Mouse (Mus musculus) heart, embryonic 11.5 days (tissue): ENCODE measurements around the gene Cers6. TPM values are rescaled to one million over a fixed set of nuclear protein-coding genes. Genes with fewer than 3 reads are reported as not detected.

ENCODE experiments used
- ATAC-seq: fragments of 200-750 bp; cut with Nextera tagmentation; replicated peaks from 2 replicates; pipeline ENCODE4 v1.8.0; 2017; ENCODE audit warnings: moderate library complexity; ENCODE audit not compliant: insufficient number of reproducible peaks, low FRiP score, low TSS enrichment
- H3K27ac ChIP-seq: fragments of 300-500 bp; sonication (generic); 2 replicates; pipeline ENCODE4 v1.5.1; 2014; ENCODE audit warnings: mild to moderate bottlenecking, low read depth, low read length
- H3K27me3 ChIP-seq: fragments of 300-500 bp; sonication (generic); 2 replicates; pipeline ENCODE4 v1.6.1; 2014; ENCODE audit warnings: mild to moderate bottlenecking, low read length, mixed read lengths; ENCODE audit not compliant: control insufficient read depth, insufficient read depth
- H3K36me3 ChIP-seq: fragments of 300-500 bp; sonication (generic); 2 replicates; pipeline ENCODE4 v1.6.1; 2014; ENCODE audit warnings: mild to moderate bottlenecking, low read length, moderate library complexity, mixed read lengths; ENCODE audit not compliant: control insufficient read depth, insufficient read depth
- H3K4me1 ChIP-seq: fragments of 300-500 bp; sonication (generic); 2 replicates; pipeline ENCODE4 v1.6.1; 2014; ENCODE audit warnings: low read length; ENCODE audit not compliant: control insufficient read depth, insufficient read depth
- H3K4me2 ChIP-seq: fragments of 300-500 bp; sonication (generic); 2 replicates; pipeline ENCODE4 v1.6.1; 2014; ENCODE audit warnings: mild to moderate bottlenecking, moderate library complexity
- H3K4me3 ChIP-seq: fragments of 300-500 bp; sonication (generic); 2 replicates; pipeline ENCODE4 v1.5.1; 2014; ENCODE audit warnings: low read depth, low read length
- H3K9ac ChIP-seq: fragments of 300-500 bp; sonication (generic); 2 replicates; pipeline ENCODE4 v1.6.1; 2014; ENCODE audit warnings: mild to moderate bottlenecking, low read depth, low read length, moderate library complexity
- H3K9me3 ChIP-seq: fragments of 300-500 bp; sonication (generic); replicated peaks from 2 replicates; pipeline ENCODE4 v1.6.1; 2016; ENCODE audit warnings: low read length; ENCODE audit not compliant: control insufficient read depth
- WGBS: fragments of 180-500 bp; shearing (Covaris S2); extraction: QIAGEN DNeasy Blood & Tissue Kit; methylation state at CpG from one replicate; pipeline ENCODE4 v1.1.7; 2014; ENCODE audit not compliant: insufficient replicate concordance; 5-methylcytosine and 5-hydroxymethylcytosine counted together
- polyA plus RNA-seq: library from polyadenylated mRNA; unstranded; fragments of >200 nt; fragmentation: Nextera tagmentation; extraction: Ambion mirVana; gene quantifications from 2 replicates; pipeline ENCODE4 v1.2.1, GENCODE M21; 2014

Gene Cers6
- polyA plus RNA-seq, 1 experiment from 2014 or later, result 31.6 TPM

DNA sequence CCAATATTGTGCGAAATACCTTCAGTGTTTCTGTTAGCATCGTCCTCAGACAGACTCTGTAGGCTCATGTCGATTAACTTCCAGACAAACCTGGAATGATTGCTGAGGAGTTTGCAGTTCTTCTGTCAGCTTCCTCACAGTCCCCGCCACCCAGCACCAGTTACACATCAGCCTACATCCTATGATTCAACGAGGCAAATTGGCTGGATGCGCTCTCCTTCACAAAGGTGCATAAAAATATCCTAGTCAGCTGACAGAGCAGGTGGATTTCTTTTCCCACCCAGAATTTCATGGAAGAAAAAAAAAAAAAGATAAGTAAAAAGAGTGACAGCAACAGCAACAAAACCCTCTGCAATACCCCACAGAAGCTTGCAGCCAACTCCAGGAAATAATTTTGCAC is 127.9 kb downstream of the Cers6 start:
- H3K9ac ChIP-seq, result no peak overlapping the region
- ATAC-seq, result no peak
- no peaks in the 10 kb centered on the region for H3K9me3 ChIP-seq
- no peak overlapping the region for H3K4me2 ChIP-seq
- WGBS, result 90% methylated on average over 6 of the region's 6 CpGs
- no peaks in the 10 kb centered on the region for H3K36me3 ChIP-seq
- H3K27me3 ChIP-seq, result no peaks in the 10 kb centered on the region
- no peak overlapping the region for H3K27ac ChIP-seq
- no peak overlapping the region for H3K4me3 ChIP-seq
- no peaks in the 10 kb centered on the region for H3K4me1 ChIP-seq

DNA sequence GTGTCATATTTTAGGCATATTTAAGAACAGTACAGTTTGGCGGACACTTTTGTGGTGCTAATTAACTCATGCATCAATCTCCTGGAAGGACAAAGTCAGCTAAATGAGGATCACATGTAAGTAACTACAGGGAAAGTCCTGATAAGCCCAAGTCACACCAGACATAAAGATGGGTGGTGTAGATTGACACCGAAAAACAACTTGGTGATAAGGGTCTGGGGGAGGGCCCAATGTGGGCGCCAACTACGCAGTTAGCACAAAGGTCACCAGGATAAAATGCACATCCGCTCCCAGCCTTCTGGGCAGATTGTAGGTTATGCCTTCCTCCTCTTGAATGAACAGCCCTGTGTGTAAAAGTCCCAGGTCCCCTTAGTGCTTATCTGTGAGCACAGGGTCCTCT is 131.4 kb downstream of the Cers6 start:
- Histone ChIP-seq H3K36me3 (no peaks in the 10 kb centered on the region), H3K4me3 (no peak overlapping the region), H3K9me3 (no peaks in the 10 kb centered on the region), H3K4me1 (no peaks in the 10 kb centered on the region), H3K9ac (no peak overlapping the region), H3K27ac (no peak overlapping the region), H3K4me2 (no peak overlapping the region), H3K27me3 (no peaks in the 10 kb centered on the region)
- WGBS, result 67% methylated on average over 5 of the region's 5 CpGs
- ATAC-seq, result no peak

DNA sequence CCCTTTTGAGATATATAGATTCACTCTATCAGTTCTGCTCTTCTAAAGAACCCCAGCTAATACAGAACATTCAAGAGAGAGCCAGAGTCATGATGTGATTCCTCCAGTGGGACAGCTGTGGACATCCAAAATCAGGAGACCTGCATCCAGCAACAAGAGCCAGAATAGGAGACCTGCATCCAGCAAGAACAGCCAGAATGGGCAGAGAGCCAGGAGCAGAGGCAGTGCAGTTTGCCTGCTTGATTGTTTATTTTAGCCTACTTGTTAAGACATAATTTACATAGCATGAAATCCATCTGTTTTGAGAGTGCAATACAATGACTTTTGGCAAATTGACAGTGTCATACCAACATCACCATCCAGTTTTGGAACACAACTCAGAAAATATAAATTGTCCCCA is 133.2 kb downstream of the Cers6 start:
- H3K27ac ChIP-seq, result no peak overlapping the region
- no peaks in the 10 kb centered on the region for H3K27me3 ChIP-seq
- H3K4me3 ChIP-seq, result no peak overlapping the region
- ATAC-seq, result no peak
- H3K9me3 ChIP-seq, result no peaks in the 10 kb centered on the region
- H3K4me1 ChIP-seq, result no peaks in the 10 kb centered on the region
- no peak overlapping the region for H3K4me2 ChIP-seq
- H3K9ac ChIP-seq, result no peak overlapping the region
- H3K36me3 ChIP-seq, result no peaks in the 10 kb centered on the region

DNA sequence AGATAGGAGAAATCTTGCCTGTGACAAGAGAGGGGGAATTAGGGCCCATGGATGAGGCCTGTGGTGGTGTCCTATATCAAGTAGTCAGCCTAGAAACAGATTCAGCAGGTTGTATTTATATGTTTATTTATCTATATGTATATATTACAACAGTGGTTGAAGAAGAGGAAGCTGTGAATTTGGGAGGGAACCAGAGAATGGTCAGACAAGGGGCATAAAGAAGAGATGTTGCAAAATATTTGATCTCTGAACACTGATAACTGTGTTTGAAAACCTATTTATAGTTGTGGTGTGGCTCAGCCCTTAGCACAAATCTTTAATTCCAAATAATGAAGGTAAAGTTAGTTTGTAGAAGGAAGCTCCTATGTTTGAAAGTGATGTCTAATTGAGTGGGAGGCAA is 134.5 kb downstream of the Cers6 start:
- H3K4me1 ChIP-seq, result no peaks in the 10 kb centered on the region
- no peaks in the 10 kb centered on the region for H3K27me3 ChIP-seq
- no peaks in the 10 kb centered on the region for H3K36me3 ChIP-seq
- H3K9me3 ChIP-seq, result no peaks in the 10 kb centered on the region
- no peak overlapping the region for H3K9ac ChIP-seq
- H3K27ac ChIP-seq, result no peak overlapping the region
- no peak overlapping the region for H3K4me3 ChIP-seq
- ATAC-seq, result no peak
- no peak overlapping the region for H3K4me2 ChIP-seq

DNA sequence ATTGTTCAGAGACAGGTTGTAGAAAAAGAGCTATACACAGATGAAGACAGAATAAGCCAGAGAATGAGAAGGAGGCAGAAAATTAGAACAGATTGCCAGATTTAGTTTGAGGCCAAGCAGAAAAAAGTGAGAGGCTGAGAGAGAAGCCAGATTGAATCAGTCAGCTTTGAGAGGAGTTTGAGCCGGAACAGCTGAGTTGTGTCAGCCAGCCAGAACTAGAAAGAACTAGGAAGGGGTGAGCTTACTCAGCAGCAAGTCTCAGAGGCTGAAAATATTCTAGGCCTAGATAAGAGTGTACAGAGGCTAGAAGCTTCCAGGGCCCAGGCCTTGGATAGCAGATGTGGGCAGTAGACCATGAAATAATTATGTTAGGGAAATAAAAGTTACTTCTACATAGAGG is 135.0 kb downstream of the Cers6 start:
- Histone ChIP-seq H3K9ac (no peak overlapping the region), H3K4me3 (no peak overlapping the region), H3K27me3 (no peaks in the 10 kb centered on the region), H3K4me2 (no peak overlapping the region), H3K4me1 (no peaks in the 10 kb centered on the region), H3K27ac (no peak overlapping the region), H3K9me3 (no peaks in the 10 kb centered on the region), H3K36me3 (no peaks in the 10 kb centered on the region)
- no peak for ATAC-seq
- WGBS, result 52% methylated on average over 1 of the region's 1 CpGs

DNA sequence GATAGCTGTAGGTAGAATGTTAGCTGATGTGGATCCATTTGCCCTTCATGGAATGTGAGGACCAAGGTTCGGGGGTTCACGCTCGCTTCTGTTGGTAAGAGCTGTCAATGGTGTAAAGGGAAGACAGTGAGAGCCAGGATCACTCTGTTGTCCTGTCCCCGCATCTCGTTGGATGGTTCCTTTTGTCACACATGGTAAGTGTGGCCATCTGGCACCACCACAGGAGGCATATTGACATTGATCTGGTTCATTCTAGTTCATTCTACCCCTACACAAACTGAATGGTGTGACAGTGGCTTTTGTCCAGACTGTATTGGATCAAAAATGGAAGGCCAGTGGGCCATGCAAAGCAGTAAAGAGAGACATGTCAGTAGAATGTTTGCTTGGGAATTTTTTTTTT is 142.8 kb downstream of the Cers6 start:
- no peaks in the 10 kb centered on the region for H3K36me3 ChIP-seq
- H3K4me2 ChIP-seq, result no peak overlapping the region
- no peaks in the 10 kb centered on the region for H3K4me1 ChIP-seq
- 80% methylated on average over 5 of the region's 5 CpGs for WGBS
- H3K9ac ChIP-seq, result no peak overlapping the region
- no peaks in the 10 kb centered on the region for H3K27me3 ChIP-seq
- no peak overlapping the region for H3K4me3 ChIP-seq
- no peak for ATAC-seq
- H3K27ac ChIP-seq, result no peak overlapping the region
- H3K9me3 ChIP-seq, result no peaks in the 10 kb centered on the region

DNA sequence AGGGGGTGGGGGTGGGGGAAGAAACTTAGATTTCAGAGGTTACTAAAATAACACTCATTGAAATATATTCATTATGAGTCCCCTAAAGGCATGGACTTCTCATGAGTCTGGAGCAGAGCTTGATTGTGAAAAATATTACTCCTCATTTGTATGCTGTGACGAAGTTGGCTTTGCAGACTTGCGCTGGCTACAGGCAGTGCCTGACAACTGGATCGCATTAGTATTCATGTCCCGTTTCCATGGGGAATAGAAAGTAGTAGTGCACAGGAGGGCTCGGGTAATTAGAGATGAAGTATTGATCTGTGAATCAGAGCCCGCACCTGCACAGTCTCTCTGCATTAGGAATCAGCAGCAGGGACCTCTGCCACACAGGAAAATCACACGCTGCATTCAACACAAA is 150.2 kb downstream of the Cers6 start:
- no peak overlapping the region for H3K4me2 ChIP-seq
- peaks cover 10% of the 10 kb centered on the region for H3K4me1 ChIP-seq
- 85% methylated on average over 7 of the region's 7 CpGs for WGBS
- H3K27ac ChIP-seq, result no peak overlapping the region
- no peaks in the 10 kb centered on the region for H3K27me3 ChIP-seq
- no peaks in the 10 kb centered on the region for H3K36me3 ChIP-seq
- no peak overlapping the region for H3K9ac ChIP-seq
- H3K9me3 ChIP-seq, result no peaks in the 10 kb centered on the region
- ATAC-seq, result no peak
- H3K4me3 ChIP-seq, result no peak overlapping the region

DNA sequence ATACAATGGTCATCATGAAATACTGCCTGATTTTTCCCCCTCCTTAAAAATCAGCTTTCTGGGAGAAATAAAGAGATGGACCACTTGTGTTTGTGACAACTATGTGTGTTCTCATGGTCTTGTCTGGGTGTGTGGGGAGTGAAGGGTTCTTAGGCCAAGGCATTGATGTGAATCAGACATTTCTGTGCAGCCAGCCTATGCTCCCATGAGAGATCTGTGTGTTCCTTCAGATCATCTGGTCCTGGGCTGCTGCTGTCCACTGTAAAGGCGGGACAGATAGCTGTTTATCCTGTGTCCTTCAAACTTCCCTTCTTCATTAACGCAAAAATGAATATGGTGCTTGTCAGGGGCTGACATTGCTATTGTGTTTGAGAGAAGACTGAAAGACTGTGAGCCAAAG is 150.6 kb downstream of the Cers6 start:
- Histone ChIP-seq H3K9ac (no peak overlapping the region), H3K36me3 (no peaks in the 10 kb centered on the region), H3K27ac (no peak overlapping the region), H3K4me3 (no peak overlapping the region), H3K27me3 (no peaks in the 10 kb centered on the region), H3K4me2 (no peak overlapping the region), H3K9me3 (no peaks in the 10 kb centered on the region), H3K4me1 (peaks cover 10% of the 10 kb centered on the region)
- ATAC-seq, result no peak
- 73% methylated on average over 2 of the region's 2 CpGs for WGBS

DNA sequence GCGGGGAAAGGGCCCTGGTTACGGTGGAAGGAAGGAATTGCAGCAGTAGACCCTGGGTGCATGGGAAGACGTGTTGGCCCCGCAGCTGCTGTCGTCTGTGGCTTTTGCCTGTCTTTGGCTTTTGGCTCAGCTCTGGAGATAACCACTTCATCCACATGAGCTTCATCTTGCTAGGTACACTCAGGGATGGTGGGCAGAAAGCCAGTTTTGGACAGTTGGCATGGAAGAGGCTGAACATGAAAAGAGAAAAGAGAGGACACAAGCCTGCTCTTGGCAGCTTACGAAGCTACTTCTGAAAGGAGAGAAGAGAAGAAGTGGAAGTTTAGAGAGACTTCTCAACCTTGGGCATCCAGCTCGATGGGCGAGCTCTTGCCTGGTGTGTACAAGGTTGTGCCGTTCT is 153.0 kb downstream of the Cers6 start:
- no peaks in the 10 kb centered on the region for H3K36me3 ChIP-seq
- 92% methylated on average over 9 of the region's 9 CpGs for WGBS
- H3K9me3 ChIP-seq, result no peaks in the 10 kb centered on the region
- H3K4me1 ChIP-seq, result peaks cover 10% of the 10 kb centered on the region
- H3K27me3 ChIP-seq, result no peaks in the 10 kb centered on the region
- ATAC-seq, result no peak
- H3K27ac ChIP-seq, result no peak overlapping the region
- H3K4me2 ChIP-seq, result no peak overlapping the region
- H3K9ac ChIP-seq, result no peak overlapping the region
- no peak overlapping the region for H3K4me3 ChIP-seq
